Mouse (Mus musculus) kidney, adult 11 months (tissue): ENCODE data around the gene Patl1.
"Not testable (repeated sequence)": the region's sequence is repeated elsewhere in the genome, so short reads cannot be mapped to it uniquely, and the experiment has no call there.

Experiments
- DNase-seq: peaks from one replicate; pipeline ENCODE4 v3.0.0; 2022

Gene Patl1

GRCm38 (mm10) chr19:11969155-11970050, 57.2 kb downstream of the Patl1 start:
- no peak for DNase-seq

- DNase-seq, result no peak
These were observed 61.5 kb downstream of the Patl1 start for GRCm38 (mm10) chr19:11973511-11974222.

- no peak for DNase-seq
These were observed 62.0 kb downstream of the Patl1 start for GRCm38 (mm10) chr19:11974223-11974540.

- DNase-seq, result no peak
These were observed 63.5 kb downstream of the Patl1 start for GRCm38 (mm10) chr19:11975683-11976082.

- peak; percentile 75 for DNase-seq
These were observed 65.2 kb downstream of the Patl1 start for GRCm38 (mm10) chr19:11977363-11977762.

- DNase-seq, result no peak
These were observed 68.3 kb downstream of the Patl1 start for GRCm38 (mm10) chr19:11980471-11980870.

- DNase-seq, result not testable (repeated sequence)
These were observed 72.4 kb downstream of the Patl1 start for GRCm38 (mm10) chr19:11984614-11985013.

- no peak for DNase-seq
These were observed 75.6 kb downstream of the Patl1 start for GRCm38 (mm10) chr19:11987841-11988240.

GRCm38 (mm10) chr19:11989334-11989733, 77.1 kb downstream of the Patl1 start:
- DNase-seq, result no peak

GRCm38 (mm10) chr19:11992034-11992433, 79.8 kb downstream of the Patl1 start:
- DNase-seq, result no peak

- DNase-seq, result no peak
These were observed 80.3 kb downstream of the Patl1 start for GRCm38 (mm10) chr19:11992441-11993029.
